33 mouse cellular contexts compared by ENCODE assay signal in genomic region chr8:64029525-64029924, GRCm38 (mm10).
DNase-seq lines count a peak whose midpoint lies in the region; ATAC-seq and TF ChIP-seq lines count a peak whose summit lies in the region.
"Had no signal": no experiment of that assay in that cellular context is flagged by ENCODE, and none has a peak within 500 bp of the region (broad histone marks: within the 10 kb centered on the region; RNA-seq: fewer than 3 reads in every experiment).

No protein-coding gene starts in this region.

- no peaks in the 10 kb centered on the region for H3K9me3 ChIP-seq in forebrain, embryonic 14.5 days (replicated peaks; ENCODE audit: control insufficient read depth, low read length)
- H3K9me3 ChIP-seq in forebrain, embryonic 11.5 days (ENCODE audit: control insufficient read depth, low read length): no peaks in the 10 kb centered on the region
- H3K9me3 ChIP-seq: embryonic facial prominence, embryonic 12.5 days; forebrain, embryonic 15.5 days; heart, embryonic 10.5 days; heart, embryonic 15.5 days; intestine, embryonic 15.5 days; limb, embryonic 13.5 days; liver, embryonic 12.5 days; midbrain, embryonic 12.5 days; neural tube, embryonic 12.5 days had no signal

- WGBS in forebrain, embryonic 14.5 days: 79% methylated on average over 3 of the region's 3 CpGs
- 93% methylated on average over 3 of the region's 3 CpGs for WGBS in forebrain, embryonic 11.5 days

- no peak overlapping the region for H3K27ac ChIP-seq in forebrain, embryonic 14.5 days (ENCODE audit: low read depth, low read length)
- H3K27ac ChIP-seq in forebrain, embryonic 11.5 days (ENCODE audit: low read depth, low read length): no peak overlapping the region
- H3K27ac ChIP-seq: embryonic facial prominence, embryonic 12.5 days; forebrain, embryonic 15.5 days; heart, embryonic 10.5 days; hindbrain, postnatal 0 days; intestine, embryonic 15.5 days; left cerebral cortex, adult 2 months; limb, embryonic 13.5 days; liver, embryonic 12.5 days; midbrain, embryonic 12.5 days; neural tube, embryonic 12.5 days; stomach, postnatal 0 days had no signal

- no peak for ATAC-seq in forebrain, embryonic 14.5 days
- ATAC-seq in forebrain, embryonic 11.5 days (replicated peaks; ENCODE audit: low FRiP score): no peak
- peak; percentile 82 for ATAC-seq in Patski
- ATAC-seq: forebrain, embryonic 15.5 days; hindbrain, postnatal 0 days; intestine, embryonic 15.5 days; liver, embryonic 12.5 days; liver, postnatal 0 days had no signal

- no peaks in the 10 kb centered on the region for H3K27me3 ChIP-seq in forebrain, embryonic 14.5 days (replicated peaks; ENCODE audit: control insufficient read depth, insufficient read depth, low read length)
- H3K27me3 ChIP-seq in forebrain, embryonic 11.5 days (ENCODE audit: control insufficient read depth, insufficient read depth, low read length): no peaks in the 10 kb centered on the region
- H3K27me3 ChIP-seq in Patski: no peaks in the 10 kb centered on the region
- H3K27me3 ChIP-seq: CH12.LX; embryonic facial prominence, embryonic 12.5 days; forebrain, embryonic 15.5 days; heart, embryonic 15.5 days; intestine, embryonic 15.5 days; limb, embryonic 13.5 days; liver, embryonic 12.5 days; midbrain, embryonic 12.5 days; neural tube, embryonic 12.5 days had no signal

- H3K4me1 ChIP-seq in forebrain, embryonic 14.5 days (ENCODE audit: control insufficient read depth, insufficient read depth, low read length): no peaks in the 10 kb centered on the region
- H3K4me1 ChIP-seq in forebrain, embryonic 11.5 days (replicated peaks; ENCODE audit: control insufficient read depth, insufficient read depth, low read length): no peaks in the 10 kb centered on the region
- H3K4me1 ChIP-seq: embryonic facial prominence, embryonic 12.5 days; forebrain, embryonic 15.5 days; intestine, embryonic 15.5 days; limb, embryonic 13.5 days; liver, embryonic 12.5 days; midbrain, embryonic 12.5 days; neural tube, embryonic 12.5 days had no signal

- H3K9ac ChIP-seq in forebrain, embryonic 14.5 days (ENCODE audit: low read length): no peak overlapping the region
- H3K9ac ChIP-seq in forebrain, embryonic 11.5 days (ENCODE audit: low read length): no peak overlapping the region
- H3K9ac ChIP-seq: embryonic facial prominence, embryonic 12.5 days; forebrain, embryonic 15.5 days; heart, embryonic 15.5 days; intestine, embryonic 15.5 days; limb, embryonic 13.5 days; liver, embryonic 12.5 days; liver, postnatal 0 days; midbrain, embryonic 12.5 days; neural tube, embryonic 12.5 days had no signal

- in situ Hi-C loops in Patski (cut with MboI; ENCODE audit: low pct_unique_long_range_greater_than_20kb): loop anchor here (10.0 kb wide), 2 partner anchors 175 to 665 kb away; partner anchors contain the start of genes Cpe and Tll1

- TF ChIP-seq CTCF in Patski (IDR thresholded peaks at IDR 0.05): no peak

- H3K4me3 ChIP-seq in forebrain, embryonic 14.5 days (ENCODE audit: low read depth, low read length): no peak overlapping the region
- H3K4me3 ChIP-seq in forebrain, embryonic 11.5 days (ENCODE audit: low read depth, low read length): no peak overlapping the region
- H3K4me3 ChIP-seq: embryonic facial prominence, embryonic 12.5 days; erythroblast, embryonic 14.5 days; forebrain, embryonic 15.5 days; heart, embryonic 10.5 days; heart, embryonic 15.5 days; intestine, embryonic 15.5 days; left cerebral cortex, adult 2 months; limb, embryonic 13.5 days; liver, embryonic 12.5 days; midbrain, embryonic 12.5 days; myocyte; neural tube, embryonic 12.5 days had no signal

- H3K36me3 ChIP-seq in forebrain, embryonic 14.5 days (ENCODE audit: control insufficient read depth, insufficient read depth, low read length): no peaks in the 10 kb centered on the region
- H3K36me3 ChIP-seq in forebrain, embryonic 11.5 days (ENCODE audit: control insufficient read depth, insufficient read depth, low read length): no peaks in the 10 kb centered on the region
- H3K36me3 ChIP-seq: embryonic facial prominence, embryonic 12.5 days; forebrain, embryonic 15.5 days; heart, embryonic 10.5 days; heart, embryonic 15.5 days; intestine, embryonic 15.5 days; limb, embryonic 13.5 days; liver, embryonic 12.5 days; midbrain, embryonic 12.5 days; neural tube, embryonic 12.5 days had no signal

- CTCF ChIA-PET in Patski (lab: Charles Lee): interaction anchor here (1.2 kb wide), 1 partner anchor 519 kb away, joined by 3 read pairs; no protein-coding TSS in a partner anchor

- peak; percentile 28 for DNase-seq in forebrain, embryonic 14.5 days (ENCODE audit: low spot score)
- DNase-seq in forebrain, embryonic 11.5 days (ENCODE audit: low spot score): no peak
- peak; percentile 92 for DNase-seq in Muller cell, postnatal 12 days (ENCODE audit: inconsistent ontology term)
- DNase-seq in Patski (ENCODE audit: low read depth, low spot score): peak; percentile 59
- peak; percentile 74 for DNase-seq in fibroblast of lung, adult 2 months (ENCODE audit: low read depth)
- DNase-seq in urinary bladder, adult 18-20 months (ENCODE audit: low spot score in 2 of 2): no peak
- DNase-seq: adrenal gland, adult 2 months; adrenal gland, postnatal 36 days; cerebellum, adult 18-20 months; cerebellum, postnatal 36 days; gastrocnemius, postnatal 25 days; heart, adult 11 months; kidney, postnatal 10 days; liver, postnatal 0 days; lung, postnatal 36 days; right cerebral cortex, postnatal 4 days; thymus, adult 18-20 months; thymus, postnatal 36 days had no signal

- POLR2A ChIA-PET in Patski (lab: Charles Lee): no interaction called here

- H3K4me2 ChIP-seq in forebrain, embryonic 14.5 days (ENCODE audit: low read length): no peak overlapping the region
- H3K4me2 ChIP-seq in forebrain, embryonic 11.5 days (ENCODE audit: low read depth, low read length, severe bottlenecking): no peak overlapping the region
- H3K4me2 ChIP-seq: embryonic facial prominence, embryonic 12.5 days; forebrain, embryonic 15.5 days; heart, embryonic 15.5 days; intestine, embryonic 15.5 days; limb, embryonic 13.5 days; liver, embryonic 12.5 days; midbrain, embryonic 12.5 days; neural tube, embryonic 12.5 days had no signal

Comparison
In these comparisons a context has a peak if more than half of its experiments do, and no peak if none do; other contexts are left out.
1. DNase-seq: peak in forebrain, embryonic 14.5 days (single experiment), Muller cell, postnatal 12 days (single experiment), Patski (single experiment) and fibroblast of lung, adult 2 months (single experiment); none in forebrain, embryonic 11.5 days (single experiment) and urinary bladder, adult 18-20 months (0 of 2).